Mouse (Mus musculus): ENCODE results near the gene Dlg2. TPM values are rescaled to one million over a fixed set of nuclear protein-coding genes. Genes with fewer than 3 reads are reported as not detected.

The Dlg2 gene
- polyA plus RNA-seq, 1 experiment = 89.8 TPM

DNA sequence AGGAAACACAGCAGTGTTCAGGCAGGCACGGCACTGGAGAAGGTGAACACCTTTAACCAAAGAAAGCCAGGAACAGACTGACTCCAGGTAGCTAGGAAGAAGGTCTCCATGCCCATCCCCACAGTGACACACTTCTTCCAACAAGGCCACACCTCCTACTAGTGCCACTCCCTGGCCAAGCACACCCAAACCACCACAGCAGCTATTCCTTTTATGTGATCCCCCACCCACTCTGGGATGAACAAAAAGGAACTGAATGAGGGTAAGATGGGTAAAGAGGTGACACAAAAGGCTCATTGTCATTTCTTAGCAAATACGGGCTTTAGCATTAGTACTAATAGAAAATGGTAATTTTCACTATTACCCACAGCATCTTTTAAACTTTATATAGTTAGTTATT is 77.9 kb downstream of the Dlg2 start:
- H3K4me3 ChIP-seq (replicated peaks; ENCODE audit: insufficient read depth, low read depth, low read length) = no peak overlapping the region
- TF ChIP-seq CTCF (IDR thresholded peaks at IDR 0.05; ENCODE audit: borderline replicate concordance, insufficient read depth, low read depth, low read length) = no peak
- no peak for TF ChIP-seq POLR2A (IDR thresholded peaks at IDR 0.05; ENCODE audit: borderline replicate concordance, insufficient read depth, low read length)
- H3K4me1 ChIP-seq (ENCODE audit: control insufficient read depth, insufficient read depth, low read length) = no peaks in the 10 kb centered on the region
- no peak for DNase-seq
- WGBS = 92% methylated on average over 2 of the region's 2 CpGs
- H3K27me3 ChIP-seq (ENCODE audit: control insufficient read depth, insufficient read depth, low read length) = no peaks in the 10 kb centered on the region
- no peak overlapping the region for H3K27ac ChIP-seq (ENCODE audit: insufficient read depth, low read length)

DNA sequence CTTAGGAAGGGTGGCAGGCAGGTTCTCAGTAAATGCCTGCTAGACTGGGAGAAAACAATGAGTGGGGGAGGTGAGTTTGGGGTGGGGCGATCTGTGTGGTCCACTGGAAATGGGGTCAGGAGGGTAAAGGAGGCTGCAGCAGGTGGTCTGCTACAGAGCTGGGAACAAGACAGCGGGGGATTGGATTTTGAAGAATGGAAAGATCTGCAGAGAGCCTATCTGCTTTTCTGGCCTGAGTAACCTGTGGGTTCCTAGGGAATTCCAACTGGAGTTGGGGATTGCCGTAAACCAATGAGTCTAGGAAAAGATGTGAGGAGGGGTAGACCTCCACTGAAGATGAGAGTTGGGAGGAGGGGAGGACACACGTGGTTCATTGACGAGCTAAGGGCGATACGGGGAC is 92.7 kb downstream of the Dlg2 start:
- H3K4me1 ChIP-seq (ENCODE audit: control insufficient read depth, insufficient read depth, low read length) = no peaks in the 10 kb centered on the region
- WGBS = 18% methylated on average over 7 of the region's 7 CpGs
- no peak overlapping the region for H3K27ac ChIP-seq (ENCODE audit: insufficient read depth, low read length)
- DNase-seq = no peak
- TF ChIP-seq POLR2A (IDR thresholded peaks at IDR 0.05; ENCODE audit: borderline replicate concordance, insufficient read depth, low read length) = no peak
- no peak for TF ChIP-seq CTCF (IDR thresholded peaks at IDR 0.05; ENCODE audit: borderline replicate concordance, insufficient read depth, low read depth, low read length)
- no peak overlapping the region for H3K4me3 ChIP-seq (replicated peaks; ENCODE audit: insufficient read depth, low read depth, low read length)
- no peaks in the 10 kb centered on the region for H3K27me3 ChIP-seq (ENCODE audit: control insufficient read depth, insufficient read depth, low read length)

DNA sequence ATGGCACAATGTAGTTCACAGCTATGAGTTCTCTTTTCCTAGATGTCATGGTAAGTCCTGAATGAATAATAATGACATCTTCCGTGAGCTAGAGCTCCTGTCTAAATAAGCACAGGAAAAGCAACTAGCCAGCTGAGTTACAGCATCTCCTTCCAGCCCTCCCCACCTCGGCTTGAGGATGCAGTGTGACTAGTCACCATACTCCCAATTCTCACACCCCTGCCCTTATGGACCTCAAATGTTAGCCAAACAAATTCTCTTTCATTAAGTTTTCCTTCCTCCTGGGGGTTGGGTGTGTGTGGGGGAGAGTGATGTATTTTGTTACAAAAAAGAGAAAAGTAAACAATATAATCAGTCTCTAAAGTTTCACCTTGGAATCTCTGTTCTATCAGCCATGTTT is 111.3 kb downstream of the Dlg2 start:
- TF ChIP-seq CTCF (IDR thresholded peaks at IDR 0.05; ENCODE audit: borderline replicate concordance, insufficient read depth, low read depth, low read length) = no peak
- no peak for TF ChIP-seq POLR2A (IDR thresholded peaks at IDR 0.05; ENCODE audit: borderline replicate concordance, insufficient read depth, low read length)
- 72% methylated on average over 2 of the region's 2 CpGs for WGBS

DNA sequence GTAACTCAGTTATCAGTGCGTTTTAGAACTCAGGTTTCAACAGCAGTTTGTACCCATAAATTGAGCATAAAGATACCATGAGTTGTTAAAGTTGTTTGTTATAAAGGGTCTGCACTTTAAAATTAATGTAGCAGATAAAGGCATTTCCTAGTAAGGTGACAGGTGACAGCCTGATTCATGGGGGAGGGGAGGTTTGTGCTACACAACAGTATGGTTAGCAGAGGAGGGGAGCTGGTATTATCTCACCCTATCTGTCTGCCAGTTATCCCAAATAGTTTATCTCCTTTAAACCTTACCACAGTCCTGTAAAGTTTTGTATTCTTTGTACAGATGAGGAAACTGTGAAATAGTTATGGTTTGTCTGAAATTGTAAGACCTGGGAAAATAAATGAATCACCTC is 111.8 kb downstream of the Dlg2 start:
- H3K4me1 ChIP-seq (ENCODE audit: control insufficient read depth, insufficient read depth, low read length) = no peaks in the 10 kb centered on the region
- 85% methylated on average over 1 of the region's 1 CpGs for WGBS

More for the DNA sequence above, 111.3 kb downstream of the Dlg2 start:
- Histone ChIP-seq H3K27me3 (ENCODE audit: control insufficient read depth, insufficient read depth, low read length) (no peaks in the 10 kb centered on the region), H3K27ac (ENCODE audit: insufficient read depth, low read length) (no peak overlapping the region), H3K4me1 (ENCODE audit: control insufficient read depth, insufficient read depth, low read length) (no peaks in the 10 kb centered on the region), H3K4me3 (replicated peaks; ENCODE audit: insufficient read depth, low read depth, low read length) (no peak overlapping the region)
- DNase-seq = no peak

DNA sequence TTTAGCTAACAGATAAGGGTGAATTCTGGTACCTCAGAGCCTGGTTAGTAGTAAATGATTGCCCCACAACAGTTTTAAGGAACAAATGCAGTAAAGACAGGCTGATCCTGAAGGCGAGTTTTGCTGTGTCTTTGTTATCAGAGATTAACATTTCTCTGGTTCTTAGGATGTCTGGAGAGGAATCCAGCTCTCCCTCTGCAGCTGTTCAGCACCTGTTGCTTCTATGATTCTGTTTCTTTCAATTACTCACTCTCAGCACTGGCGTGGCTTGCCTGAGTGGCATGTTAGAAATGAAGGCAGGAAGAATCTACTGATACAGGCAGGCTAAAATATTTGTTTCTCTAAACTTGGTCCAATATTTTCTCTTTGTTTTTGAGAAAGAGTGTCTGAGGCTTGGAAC is 133.3 kb downstream of the Dlg2 start:
- 68% methylated on average over 2 of the region's 2 CpGs for WGBS
- H3K4me1 ChIP-seq (ENCODE audit: control insufficient read depth, insufficient read depth, low read length) = no peaks in the 10 kb centered on the region
- H3K27me3 ChIP-seq (ENCODE audit: control insufficient read depth, insufficient read depth, low read length) = no peaks in the 10 kb centered on the region
- no peak for TF ChIP-seq CTCF (IDR thresholded peaks at IDR 0.05; ENCODE audit: borderline replicate concordance, insufficient read depth, low read depth, low read length)
- no peak for TF ChIP-seq POLR2A (IDR thresholded peaks at IDR 0.05; ENCODE audit: borderline replicate concordance, insufficient read depth, low read length)
- no peak overlapping the region for H3K4me3 ChIP-seq (replicated peaks; ENCODE audit: insufficient read depth, low read depth, low read length)
- no peak for DNase-seq
- H3K27ac ChIP-seq (ENCODE audit: insufficient read depth, low read length) = no peak overlapping the region

More for the DNA sequence above, 111.8 kb downstream of the Dlg2 start:
- DNase-seq = no peak
- Histone ChIP-seq H3K27me3 (ENCODE audit: control insufficient read depth, insufficient read depth, low read length) (no peaks in the 10 kb centered on the region), H3K4me3 (replicated peaks; ENCODE audit: insufficient read depth, low read depth, low read length) (no peak overlapping the region), H3K27ac (ENCODE audit: insufficient read depth, low read length) (no peak overlapping the region)
- no peak for TF ChIP-seq CTCF (IDR thresholded peaks at IDR 0.05; ENCODE audit: borderline replicate concordance, insufficient read depth, low read depth, low read length)
- no peak for TF ChIP-seq POLR2A (IDR thresholded peaks at IDR 0.05; ENCODE audit: borderline replicate concordance, insufficient read depth, low read length)

DNA sequence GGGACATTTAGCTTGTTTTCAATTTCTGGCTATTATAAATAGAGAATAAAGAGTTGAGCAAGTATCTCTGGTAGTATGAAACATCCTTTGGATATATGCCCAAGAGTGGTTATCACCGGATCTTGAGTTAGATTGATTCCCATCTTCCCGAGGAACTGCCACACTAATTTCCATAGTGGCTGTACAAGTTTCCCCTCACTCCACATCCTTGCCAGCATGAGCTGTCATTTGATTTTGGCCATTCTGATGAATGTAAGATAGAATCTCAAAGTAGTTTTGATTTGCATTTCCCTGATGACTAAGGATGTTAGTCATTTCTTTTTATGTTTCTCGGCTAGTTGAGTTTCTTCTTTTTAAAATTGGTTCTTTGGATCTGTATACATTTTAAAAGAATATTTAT is 154.1 kb downstream of the Dlg2 start:
- Histone ChIP-seq H3K27me3 (ENCODE audit: control insufficient read depth, insufficient read depth, low read length) (no peaks in the 10 kb centered on the region), H3K27ac (ENCODE audit: insufficient read depth, low read length) (no peak overlapping the region), H3K4me3 (replicated peaks; ENCODE audit: insufficient read depth, low read depth, low read length) (no peak overlapping the region), H3K4me1 (ENCODE audit: control insufficient read depth, insufficient read depth, low read length) (no peaks in the 10 kb centered on the region)
- TF ChIP-seq POLR2A (IDR thresholded peaks at IDR 0.05; ENCODE audit: borderline replicate concordance, insufficient read depth, low read length) (no peak), CTCF (IDR thresholded peaks at IDR 0.05; ENCODE audit: borderline replicate concordance, insufficient read depth, low read depth, low read length) (no peak)
- DNase-seq = no peak
- 61% methylated on average over 3 of the region's 3 CpGs for WGBS

DNA sequence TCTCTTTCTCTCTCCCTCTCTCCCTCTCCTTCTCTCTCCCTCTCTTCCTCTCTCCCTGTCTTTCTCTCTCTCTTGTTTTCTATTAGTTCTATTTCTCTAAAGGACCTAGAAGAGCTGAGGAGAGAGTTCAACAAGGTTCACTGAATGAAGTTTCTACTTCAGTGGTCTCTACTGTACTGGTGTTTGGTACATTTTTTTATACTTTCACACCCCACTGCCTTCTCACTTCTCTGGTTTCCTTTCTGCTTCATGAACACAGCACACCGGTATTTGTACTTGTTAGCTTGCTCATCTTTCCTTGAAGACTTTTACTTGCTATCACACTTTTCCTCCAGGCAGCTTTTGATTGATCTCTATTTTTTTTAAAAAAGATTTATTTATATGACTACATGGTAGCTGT is 173.0 kb downstream of the Dlg2 start:
- H3K4me1 ChIP-seq (ENCODE audit: control insufficient read depth, insufficient read depth, low read length) = no peaks in the 10 kb centered on the region
- no peak overlapping the region for H3K27ac ChIP-seq (ENCODE audit: insufficient read depth, low read length)
- DNase-seq = no peak
- 82% methylated on average over 1 of the region's 1 CpGs for WGBS
- no peaks in the 10 kb centered on the region for H3K27me3 ChIP-seq (ENCODE audit: control insufficient read depth, insufficient read depth, low read length)
- H3K4me3 ChIP-seq (replicated peaks; ENCODE audit: insufficient read depth, low read depth, low read length) = no peak overlapping the region
- no peak for TF ChIP-seq POLR2A (IDR thresholded peaks at IDR 0.05; ENCODE audit: borderline replicate concordance, insufficient read depth, low read length)
- no peak for TF ChIP-seq CTCF (IDR thresholded peaks at IDR 0.05; ENCODE audit: borderline replicate concordance, insufficient read depth, low read depth, low read length)

DNA sequence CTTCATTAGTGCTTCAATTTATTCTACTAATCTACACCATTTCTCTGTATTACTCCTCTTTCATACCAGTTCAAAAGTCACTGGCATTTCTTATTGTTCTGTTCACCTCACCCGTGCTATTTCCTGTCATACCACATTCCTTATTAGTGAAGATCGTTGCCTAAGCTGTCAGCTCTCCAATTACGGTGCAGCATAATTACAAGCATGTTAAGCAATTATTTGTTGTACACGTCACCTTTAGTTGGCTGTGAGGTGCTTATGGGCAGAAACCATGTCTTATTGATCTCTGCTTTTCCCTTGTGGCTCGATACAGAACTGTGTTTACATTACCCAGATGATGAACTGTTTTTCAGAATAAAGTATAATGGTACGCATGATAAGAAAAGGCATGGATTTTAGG is 174.7 kb downstream of the Dlg2 start:
- Histone ChIP-seq H3K27ac (ENCODE audit: insufficient read depth, low read length) (no peak overlapping the region), H3K4me1 (ENCODE audit: control insufficient read depth, insufficient read depth, low read length) (no peaks in the 10 kb centered on the region), H3K4me3 (replicated peaks; ENCODE audit: insufficient read depth, low read depth, low read length) (no peak overlapping the region), H3K27me3 (ENCODE audit: control insufficient read depth, insufficient read depth, low read length) (no peaks in the 10 kb centered on the region)
- no peak for DNase-seq
- whole genome bisulfite sequencing = 37% methylated on average over 6 of the region's 6 CpGs
- no peak for TF ChIP-seq CTCF (IDR thresholded peaks at IDR 0.05; ENCODE audit: borderline replicate concordance, insufficient read depth, low read depth, low read length)
- no peak for TF ChIP-seq POLR2A (IDR thresholded peaks at IDR 0.05; ENCODE audit: borderline replicate concordance, insufficient read depth, low read length)
